Mouse (Mus musculus) CH12.LX (cell line): ENCODE measurements around the gene Npepps. TPM values are rescaled to one million over a fixed set of nuclear protein-coding genes. Genes with fewer than 3 reads are reported as not detected.
"Not testable (repeated sequence)": the region's sequence is repeated elsewhere in the genome, so short reads cannot be mapped to it uniquely, and the experiment has no call there.

Source experiments
- DNase-seq: peaks from one replicate; pipeline ENCODE4 v3.0.0-alpha.2; 2013; ENCODE audit errors: extremely low read depth
- H3K27ac ChIP-seq: 2 replicates; pipeline ENCODE4 v1.5.1; 2012; ENCODE audit warnings: low read depth, mild to moderate bottlenecking, control low read depth, moderate library complexity; ENCODE audit not compliant: insufficient read depth
- H3K27me3 ChIP-seq: replicated peaks from 2 replicates; pipeline ENCODE3; 2012; ENCODE audit warnings: inconsistent platforms
- H3K36me3 ChIP-seq, 2 experiments: replicated peaks in 1 of 2; 2 replicates each; pipeline versions ENCODE3 to v1.6.1; 2012; ENCODE audit warnings: inconsistent platforms in 1 of 2, low read length in 1 of 2, mild to moderate bottlenecking in 1 of 2, mixed read lengths in 1 of 2, moderate library complexity in 1 of 2; ENCODE audit not compliant: control insufficient read depth in 1 of 2, insufficient read depth in 1 of 2
- H3K4me1 ChIP-seq, 2 experiments: 2 replicates each; pipeline ENCODE4 v1.6.1; 2012; ENCODE audit warnings: inconsistent platforms in 1 of 2, moderate library complexity in 1 of 2; ENCODE audit not compliant: insufficient read depth in 2 of 2, control insufficient read depth in 1 of 2
- H3K4me2 ChIP-seq: 2 replicates; pipeline ENCODE4 v1.6.1; 2012; ENCODE audit warnings: low read depth, mild to moderate bottlenecking, control low read depth; ENCODE audit not compliant: poor library complexity, insufficient read depth, severe bottlenecking
- H3K4me3 ChIP-seq, 3 experiments: fragments of 150-350 bp in 1 of 3; sonication (generic) in 1 of 3; replicated peaks in 1 of 3; 2 replicates each; pipeline versions ENCODE3 to v1.5.1; 2011 to 2012; ENCODE audit warnings: low read depth in 2 of 3, low read length in 2 of 3, mild to moderate bottlenecking in 2 of 3, moderate library complexity in 2 of 3, control low read depth in 1 of 3, improper control_type of control experiment in 1 of 3, inconsistent platforms in 1 of 3, mixed read lengths in 1 of 3; ENCODE audit not compliant: poor library complexity in 1 of 3
- H3K79me2 ChIP-seq: replicated peaks from 2 replicates; pipeline ENCODE4 v1.6.1; 2012; ENCODE audit warnings: mild to moderate bottlenecking, moderate library complexity; ENCODE audit not compliant: control insufficient read depth, poor library complexity, insufficient read depth, severe bottlenecking; ENCODE audit errors: extremely low read depth
- H3K9ac ChIP-seq: 2 replicates; pipeline ENCODE4 v1.6.1; 2012; ENCODE audit warnings: low read depth, mild to moderate bottlenecking, control low read depth, moderate library complexity; ENCODE audit not compliant: insufficient read depth
- H3K9me3 ChIP-seq: replicated peaks from 2 replicates; pipeline ENCODE3; 2012; ENCODE audit warnings: low read length, inconsistent platforms, mixed read lengths
- CHD1 ChIP-seq: IDR thresholded peaks from 2 replicates; pipeline ENCODE4 v1.6.1; 2012; ENCODE audit warnings: low read depth, low read length, improper control_type of control experiment, inconsistent platforms
- CHD2 ChIP-seq: IDR thresholded peaks from 2 replicates; pipeline ENCODE4 v1.6.1; 2011; ENCODE audit warnings: low read length, improper control_type of control experiment
- CTCF ChIP-seq, 2 experiments: IDR thresholded peaks in 1 of 2; conservative IDR thresholded peaks in 1 of 2; 2 replicates each; pipeline ENCODE4 v1.5.1; 2011 to 2012; ENCODE audit warnings: low read depth in 2 of 2, low read length in 2 of 2, improper control_type of control experiment in 1 of 2, inconsistent platforms in 1 of 2, mild to moderate bottlenecking in 1 of 2, moderate library complexity in 1 of 2
- E2F4 ChIP-seq: IDR thresholded peaks from 2 replicates; pipeline ENCODE4 v1.6.1; 2011; ENCODE audit warnings: low read depth, low read length, improper control_type of control experiment; ENCODE audit not compliant: insufficient replicate concordance
- JUND ChIP-seq: conservative IDR thresholded peaks from 2 replicates; pipeline ENCODE4 v1.6.1; 2011; ENCODE audit warnings: low read depth, low read length, improper control_type of control experiment
- MAX ChIP-seq: IDR thresholded peaks from 2 replicates; pipeline ENCODE4 v1.6.1; 2011; ENCODE audit warnings: low read length, improper control_type of control experiment
- MAZ ChIP-seq: IDR thresholded peaks from 2 replicates; pipeline ENCODE4 v1.6.1; 2012; ENCODE audit warnings: low read depth, mild to moderate bottlenecking, inconsistent platforms, low read length, improper control_type of control experiment, moderate library complexity
- MEF2A ChIP-seq: IDR thresholded peaks from 2 replicates; pipeline ENCODE4 v1.6.1; 2014; ENCODE audit warnings: low read depth, mild to moderate bottlenecking, inconsistent platforms, low read length, improper control_type of control experiment, borderline replicate concordance
- MYC ChIP-seq: IDR thresholded peaks from 2 replicates; pipeline ENCODE4 v1.6.1; 2011; ENCODE audit warnings: low read depth, mild to moderate bottlenecking, improper control_type of control experiment, low read length
- PAX5 ChIP-seq: IDR thresholded peaks from 2 replicates; pipeline ENCODE4 v1.6.1; 2012; ENCODE audit warnings: low read length, inconsistent platforms, mixed read lengths
- POLR2A ChIP-seq: IDR thresholded peaks from 2 replicates; pipeline ENCODE4 v1.6.1; 2011; ENCODE audit warnings: low read depth, mild to moderate bottlenecking, improper control_type of control experiment, low read length
- POLR2AphosphoS2 ChIP-seq: IDR thresholded peaks from 2 replicates; pipeline ENCODE4 v1.6.1; 2011; ENCODE audit warnings: low read depth, low read length, improper control_type of control experiment
- RCOR1 ChIP-seq: conservative IDR thresholded peaks from 2 replicates; pipeline ENCODE4 v1.6.1; 2012; ENCODE audit warnings: low read depth, mild to moderate bottlenecking, inconsistent platforms, low read length, improper control_type of control experiment
- USF2 ChIP-seq: conservative IDR thresholded peaks from 2 replicates; pipeline ENCODE4 v1.6.1; 2011; ENCODE audit warnings: low read depth, low read length, improper control_type of control experiment
- ZC3H11A ChIP-seq: IDR thresholded peaks from 2 replicates; pipeline ENCODE4 v1.6.1; 2012; ENCODE audit warnings: low read depth, mild to moderate bottlenecking, inconsistent platforms, low read length, improper control_type of control experiment
- ZMIZ1 ChIP-seq: IDR thresholded peaks from 2 replicates; pipeline ENCODE4 v1.6.1; 2012; ENCODE audit warnings: low read depth, mild to moderate bottlenecking, inconsistent platforms, low read length, improper control_type of control experiment
- ZNF384 ChIP-seq: IDR thresholded peaks from 2 replicates; pipeline ENCODE4 v1.6.1; 2012; ENCODE audit warnings: low read depth, low read length, improper control_type of control experiment, inconsistent platforms
- dilution Hi-C: fragments of 300-500 bp; cut with MboI; formaldehyde crosslinking; loops from 2 replicates; pipeline ENCODE4 v1.14.3; 2020; ENCODE audit warnings: low sequenced_read_pairs; ENCODE audit not compliant: extremely low pct_unique_long_range_greater_than_20kb, extremely low pct_ligation_motif_present
- in situ Hi-C: fragments of 300-500 bp; cut with MboI; formaldehyde crosslinking; loops from 3 replicates; pipeline ENCODE4 v1.14.3; 2019; ENCODE audit warnings: low sequenced_read_pairs, low pct_ligation_motif_present, low pct_unique_long_range_greater_than_20kb, mixed read lengths
- polyA plus RNA-seq: library from polyadenylated mRNA; unstranded; fragments of >175 nt; gene quantifications from 2 replicates; pipeline ENCODE4 v1.2.1, GENCODE M21; 2012; ENCODE audit warnings: low read depth; ENCODE audit not compliant: insufficient read length
- total RNA-seq, 2 experiments: library from RNA; depleted of rRNA; stranded (reverse); fragments of 300-350 nt in 1 of 2; fragments of >200 nt in 1 of 2; gene quantifications; 2 replicates each; pipeline ENCODE4 v1.2.3; 2012 to 2014

The Npepps gene
- total and polyA plus RNA-seq, 3 experiments: 29.8 to 50.8 (median 42.5) TPM

DNA sequence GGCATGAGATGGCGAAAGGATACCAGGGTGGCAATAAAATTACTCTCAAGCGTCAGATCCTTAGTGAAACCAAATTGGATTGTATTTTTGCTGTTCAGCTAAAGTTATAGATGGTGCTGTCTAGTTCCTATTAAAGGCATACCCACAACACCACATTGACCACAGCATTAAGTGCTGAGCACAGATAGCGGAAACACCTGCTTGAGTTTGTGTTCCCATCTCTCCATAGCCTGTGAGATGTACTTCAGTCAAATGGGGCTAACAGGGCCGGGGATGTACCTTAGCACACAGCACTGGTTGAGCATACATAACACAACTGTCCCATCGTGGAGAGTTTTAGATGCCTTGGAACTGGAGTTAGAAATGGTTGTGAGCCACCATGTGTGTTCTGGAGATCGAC, 89.4 kb downstream of the Npepps start (continued):
- TF ChIP-seq POLR2AphosphoS2: 0 out of 2 replicates have a peak, but pooled peaks have one; percentile 31
- no peak for TF ChIP-seq JUND
- TF ChIP-seq CTCF (conservative IDR thresholded peaks at IDR 0.05 in 1 of 2, IDR thresholded peaks at IDR 0.05 in 1 of 2; ENCODE audit: low read depth in 2 of 2, low read length in 2 of 2): no peak
- TF ChIP-seq POLR2A: no peak
- no peak for TF ChIP-seq E2F4
- no peak for TF ChIP-seq ZC3H11A
- 0 out of 2 replicates have a peak, but pooled peaks have one; percentile 26 for TF ChIP-seq RCOR1
- TF ChIP-seq PAX5: no peak
- TF ChIP-seq, all 38 proteins: peak for 15

DNA sequence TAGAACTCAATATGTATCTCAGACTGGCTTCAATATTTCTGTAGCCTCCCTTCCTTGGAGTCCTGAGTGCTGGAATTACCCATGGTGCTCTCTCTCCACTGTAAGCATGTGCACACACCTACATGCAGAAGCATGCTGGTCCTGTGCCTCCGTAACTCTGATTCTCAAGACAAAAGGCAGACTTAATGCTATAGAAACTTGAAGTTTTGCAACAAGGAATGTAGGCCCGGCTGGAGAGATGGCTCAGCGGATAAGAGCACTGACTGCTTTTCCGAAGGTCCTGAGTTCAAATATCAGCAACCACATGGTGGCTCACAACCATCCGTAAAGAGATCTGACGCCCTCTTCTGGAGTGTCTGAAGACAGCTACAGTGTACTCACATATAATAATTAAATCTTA, 90.8 kb downstream of the Npepps start:
- in situ Hi-C loops, H3K9me3 ChIP-seq, H3K27me3 ChIP-seq, dilution Hi-C loops, H3K4me3 ChIP-seq, DNase-seq: not testable (repeated sequence)
- Histone ChIP-seq H3K36me3 (peaks cover 3 to 15% of the 10 kb centered on the region in 2 experiments), H3K79me2 (peaks cover 33% of the 10 kb centered on the region), H3K4me1 (peaks cover 12 to 59% of the 10 kb centered on the region in 2 experiments), H3K9ac (peak overlapping the region; percentile 92; the same call in 1 of the 2 replicates), H3K27ac (peak overlapping the region; percentile 21; the same call in 1 of the 2 replicates), H3K4me2 (peak overlapping the region; percentile 86)
- TF ChIP-seq CTCF (conservative IDR thresholded peaks at IDR 0.05 in 1 of 2, IDR thresholded peaks at IDR 0.05 in 1 of 2; ENCODE audit: low read depth in 2 of 2, low read length in 2 of 2) (peak in 1 of 2 experiments; percentile 38; a peak in 2 of 4 replicates), ZNF384 (0 out of 2 replicates have a peak, but pooled peaks have one; percentile 45), MAX (peak; percentile 21; the same call in 1 of the 2 replicates)

DNA sequence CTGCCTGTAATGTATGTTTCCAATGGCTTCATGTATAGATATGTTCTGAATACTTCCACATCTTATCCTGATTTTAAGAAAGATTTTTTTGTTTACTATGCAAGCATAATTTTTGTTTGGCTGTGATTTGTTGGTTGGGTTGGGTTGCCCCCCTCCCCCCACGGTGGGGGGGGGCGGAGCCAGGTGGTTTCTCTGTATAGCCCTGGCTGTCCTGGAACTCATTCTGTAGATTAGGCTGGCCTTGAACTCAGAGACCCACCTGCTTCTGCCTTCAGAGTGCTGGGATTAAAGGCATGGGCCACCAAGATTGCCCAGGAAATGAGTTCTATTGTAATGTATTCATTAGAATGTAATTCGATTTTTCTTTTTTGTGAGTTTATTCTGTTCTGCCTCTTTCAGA, 91.2 kb downstream of the Npepps start:
- peaks cover 12 to 59% of the 10 kb centered on the region in 2 experiments for H3K4me1 ChIP-seq
- dilution Hi-C loops: no loop called here

DNA sequence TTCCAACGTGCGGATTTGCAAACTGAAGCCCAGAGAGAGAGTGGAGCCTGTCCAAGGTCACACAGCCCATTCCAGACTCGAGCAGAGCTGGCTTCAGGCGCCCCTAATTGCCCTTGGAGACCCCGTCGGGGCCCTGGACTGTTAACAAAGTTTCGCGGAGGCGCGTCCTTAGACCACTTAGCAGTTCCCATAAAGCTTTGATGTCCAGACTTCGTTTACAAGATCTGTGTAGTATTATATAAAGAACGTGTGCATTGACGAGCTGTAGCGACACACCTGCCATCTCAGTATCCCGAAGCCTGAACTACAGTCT, 91.8 kb downstream of the Npepps start:
- H3K9me3 ChIP-seq: no peaks in the 10 kb centered on the region
- H3K4me3 ChIP-seq: peak overlapping the region; percentile 46 to 76 (median 61)
- peak overlapping the region; percentile 86 for H3K4me2 ChIP-seq
- in situ Hi-C loops: no loop called here
- no peak for DNase-seq
- H3K4me1 ChIP-seq: peaks cover 12 to 61% of the 10 kb centered on the region in 2 experiments
- dilution Hi-C loops: no loop called here
- H3K27me3 ChIP-seq: no peaks in the 10 kb centered on the region
- H3K79me2 ChIP-seq: peaks cover 43% of the 10 kb centered on the region
- H3K9ac ChIP-seq: peak overlapping the region; percentile 92
- peak overlapping the region; percentile 79 for H3K27ac ChIP-seq
- TF ChIP-seq USF2 (peak; percentile 74), CHD1 (peak; percentile 87), RCOR1 (no peak; the same call in 1 of the 2 replicates), MYC (peak; percentile 100), POLR2AphosphoS2 (peak; percentile 17; the same call in 1 of the 2 replicates)
- peaks cover 12 to 25% of the 10 kb centered on the region in 2 experiments for H3K36me3 ChIP-seq

More for the DNA sequence above, 91.2 kb downstream of the Npepps start:
- H3K9me3 ChIP-seq: no peaks in the 10 kb centered on the region
- peak overlapping the region; percentile 92 for H3K9ac ChIP-seq
- in situ Hi-C loops: no loop called here
- peak; percentile 62 for DNase-seq
- H3K79me2 ChIP-seq: peaks cover 37% of the 10 kb centered on the region
- TF ChIP-seq CHD2: peak; percentile 74
- peak; percentile 94 for TF ChIP-seq MAZ
- 0 out of 2 replicates have a peak, but pooled peaks have one; percentile 6 for TF ChIP-seq ZMIZ1
- 0 out of 2 replicates have a peak, but pooled peaks have one; percentile 17 for TF ChIP-seq USF2
- no peak for TF ChIP-seq MEF2A
- H3K4me3 ChIP-seq: peak overlapping the region in 2 of 3 experiments; percentile 46 to 76
- no peaks in the 10 kb centered on the region for H3K27me3 ChIP-seq
- peaks cover 8 to 19% of the 10 kb centered on the region in 2 experiments for H3K36me3 ChIP-seq
- H3K27ac ChIP-seq: peak overlapping the region; percentile 21; the same call in 1 of the 2 replicates
- H3K4me2 ChIP-seq: peak overlapping the region; percentile 86
